Mouse (Mus musculus): Measurements from ENCODE around the gene Fam161a. TPM values are rescaled to one million over a fixed set of nuclear protein-coding genes. Genes with fewer than 3 reads are reported as not detected.

Fam161a gene
- polyA plus RNA-seq, 1 experiment from 2014 or later, result 9.0 TPM

Other genes with a start within 250 kb of the Fam161a start
- 2.3 and 4.6 TPM in 2 replicates for gene B3gnt2, start 146.6 kb upstream of the Fam161a start, polyA plus RNA-seq (2014; fragmentation: Nextera tagmentation; extraction: Ambion mirVana)
- 8.2 and 8.5 TPM in 2 replicates for gene Zrsr1, start 35.5 kb upstream of the Fam161a start, polyA plus RNA-seq (2014; fragmentation: Nextera tagmentation; extraction: Ambion mirVana)
- gene Gm28048, start 25.4 kb upstream of the Fam161a start, polyA plus RNA-seq (2014; fragmentation: Nextera tagmentation; extraction: Ambion mirVana), result 3.2 and 4.3 TPM in 2 replicates
- gene Commd1, start 25.1 kb upstream of the Fam161a start, polyA plus RNA-seq (2014; fragmentation: Nextera tagmentation; extraction: Ambion mirVana), result 247 and 282 TPM in 2 replicates
- gene Cct4, start 17.0 kb upstream of the Fam161a start, polyA plus RNA-seq (2014; fragmentation: Nextera tagmentation; extraction: Ambion mirVana), result 317 and 326 TPM in 2 replicates
- gene Xpo1, start 248.5 kb downstream of the Fam161a start, polyA plus RNA-seq (2014; fragmentation: Nextera tagmentation; extraction: Ambion mirVana), result 90.7 and 94.9 TPM in 2 replicates